Mouse (Mus musculus): ENCODE results near the gene Clic1.

Gene Clic1

GRCm38 (mm10) chr17:35060737-35061297 is 11.1 kb downstream of the Clic1 start:
- intact Hi-C loops (cut with DNase I) = loop anchor here (5.0 kb wide), 1 partner anchor 39 kb away; no protein-coding TSS in a partner anchor

GRCm38 (mm10) chr17:35061299-35061698 is 11.5 kb downstream of the Clic1 start:
- intact Hi-C loops (cut with DNase I) = loop anchor here (5.0 kb wide), 1 partner anchor 39 kb away; no protein-coding TSS in a partner anchor

GRCm38 (mm10) chr17:35063466-35063865 is 13.7 kb downstream of the Clic1 start:
- intact Hi-C loops (cut with DNase I) = loop anchor here (5.0 kb wide), 1 partner anchor 41 kb away; no protein-coding TSS in a partner anchor

- intact Hi-C loops (cut with DNase I) = loop anchor here (5.0 kb wide), 1 partner anchor 42 kb away; no protein-coding TSS in a partner anchor
Measured at GRCm38 (mm10) chr17:35064378-35064877, 14.7 kb downstream of the Clic1 start.

GRCm38 (mm10) chr17:35064951-35065947 is 15.5 kb downstream of the Clic1 start, which contains the start of gene Ly6g6c:
TSS of gene Ly6g6c (plus strand) at chr17:35065388.
- intact Hi-C loops (cut with DNase I) = loop anchor here (5.0 kb wide), 1 partner anchor 43 kb away; no protein-coding TSS in a partner anchor

- intact Hi-C loops (cut with DNase I) = no loop called here
Measured at GRCm38 (mm10) chr17:35066084-35066483, 16.3 kb downstream of the Clic1 start, which contains the start of gene Mpig6b. TSS of gene Mpig6b (minus strand) at chr17:35066184.

- intact Hi-C loops (cut with DNase I) = no loop called here
Measured at GRCm38 (mm10) chr17:35068213-35068914, 18.6 kb downstream of the Clic1 start.

GRCm38 (mm10) chr17:35070556-35071229 is 20.9 kb downstream of the Clic1 start:
- intact Hi-C loops (cut with DNase I) = no loop called here

GRCm38 (mm10) chr17:35071454-35071853 is 21.7 kb downstream of the Clic1 start:
- intact Hi-C loops (cut with DNase I) = no loop called here

GRCm38 (mm10) chr17:35074097-35074496 is 24.3 kb downstream of the Clic1 start:
- intact Hi-C loops (cut with DNase I) = no loop called here

GRCm38 (mm10) chr17:35076507-35077176 is 26.9 kb downstream of the Clic1 start, which contains the start of gene Ly6g6e:
TSS of gene Ly6g6e (plus strand) at chr17:35076902.
- intact Hi-C loops (cut with DNase I) = no loop called here

GRCm38 (mm10) chr17:35077285-35077684 is 27.5 kb downstream of the Clic1 start:
- intact Hi-C loops (cut with DNase I) = no loop called here

- intact Hi-C loops (cut with DNase I) = no loop called here
Measured at GRCm38 (mm10) chr17:35077786-35078233, 28.0 kb downstream of the Clic1 start, which contains the start of gene Ly6g6d. TSS of gene Ly6g6d (minus strand) at chr17:35078065.

- intact Hi-C loops (cut with DNase I) = no loop called here
Measured at GRCm38 (mm10) chr17:35079778-35080177, 30.0 kb downstream of the Clic1 start.

- intact Hi-C loops (cut with DNase I) = no loop called here
Measured at GRCm38 (mm10) chr17:35080248-35080647, 30.5 kb downstream of the Clic1 start.

- intact Hi-C loops (cut with DNase I) = no loop called here
Measured at GRCm38 (mm10) chr17:35080710-35081109, 30.9 kb downstream of the Clic1 start.

- intact Hi-C loops (cut with DNase I) = no loop called here
Measured at GRCm38 (mm10) chr17:35082841-35083576, 33.2 kb downstream of the Clic1 start.

GRCm38 (mm10) chr17:35083929-35084497 is 34.2 kb downstream of the Clic1 start:
- intact Hi-C loops (cut with DNase I) = no loop called here
